Mouse (Mus musculus) embryo, embryonic 10.5 days (tissue): ENCODE results near the gene Coq7.

Experiments used
- DNase-seq: peaks from one replicate; pipeline ENCODE4 v3.0.0-alpha.2; 2015; ENCODE audit warnings: low spot score

Coq7 gene

DNA sequence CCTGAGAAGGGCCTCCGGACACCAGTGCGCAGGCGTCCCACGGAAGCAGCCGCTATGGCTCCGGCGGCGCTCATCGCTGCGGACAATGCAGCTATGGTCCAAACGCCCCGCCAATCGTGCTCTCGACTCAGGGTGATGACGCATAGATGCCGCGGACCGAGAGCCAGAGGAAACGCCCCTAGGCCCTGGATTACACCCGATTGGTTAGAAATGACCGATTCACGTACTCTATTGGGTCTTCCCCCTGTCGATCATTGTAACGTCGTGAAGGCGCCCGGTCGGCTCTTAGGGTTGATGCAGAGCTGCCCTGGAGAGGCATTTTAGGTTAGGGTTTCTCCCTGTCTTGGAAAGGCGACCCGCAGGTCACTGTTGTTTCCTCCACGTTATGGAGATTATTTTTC is at the start of gene Coq7:
Gene Coq7, minus strand, starts transcription at position 179 of the 401 bp plus-strand sequence.
- peak; percentile 100 for DNase-seq

DNA sequence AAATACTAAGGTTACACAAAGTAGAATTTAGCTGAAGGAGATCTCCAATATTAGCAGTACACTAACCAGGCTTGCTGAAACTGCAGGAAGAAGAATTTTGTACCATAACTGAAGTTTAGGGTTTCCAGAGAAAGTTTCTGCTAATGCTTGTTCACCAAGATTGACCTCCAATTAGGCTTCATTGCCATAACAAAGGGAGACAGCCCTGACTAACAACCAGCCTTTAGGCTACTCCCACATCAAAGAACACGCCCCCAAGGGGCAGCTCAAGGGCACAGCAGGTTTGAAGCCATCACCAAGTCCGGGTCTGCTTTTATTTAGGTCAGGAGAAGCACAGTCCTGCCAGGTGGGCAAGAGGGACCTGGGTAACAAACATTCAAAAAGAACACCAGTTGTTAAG is 46.8 kb upstream of the Coq7 start:
- no peak for DNase-seq

DNA sequence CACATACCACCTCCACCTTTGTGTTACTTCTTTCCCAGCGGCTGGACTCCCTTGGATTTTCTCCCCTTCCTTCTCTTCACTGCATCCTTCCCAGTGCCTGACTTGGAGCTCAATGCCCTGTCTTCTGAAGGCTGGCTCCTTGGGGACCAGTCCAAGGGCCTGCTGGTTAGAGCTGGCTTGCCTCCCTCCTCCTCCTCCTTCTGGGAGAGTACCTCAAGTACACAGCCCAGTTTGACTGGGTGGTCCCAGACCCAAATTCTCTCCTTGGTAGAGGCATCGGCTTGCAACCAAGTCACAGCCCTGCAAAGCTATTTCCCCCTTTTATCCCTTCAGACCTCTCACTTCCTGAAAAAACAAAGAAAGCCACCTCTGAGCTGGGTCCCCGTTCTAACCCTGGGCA is 45.1 kb upstream of the Coq7 start:
- no peak for DNase-seq

DNA sequence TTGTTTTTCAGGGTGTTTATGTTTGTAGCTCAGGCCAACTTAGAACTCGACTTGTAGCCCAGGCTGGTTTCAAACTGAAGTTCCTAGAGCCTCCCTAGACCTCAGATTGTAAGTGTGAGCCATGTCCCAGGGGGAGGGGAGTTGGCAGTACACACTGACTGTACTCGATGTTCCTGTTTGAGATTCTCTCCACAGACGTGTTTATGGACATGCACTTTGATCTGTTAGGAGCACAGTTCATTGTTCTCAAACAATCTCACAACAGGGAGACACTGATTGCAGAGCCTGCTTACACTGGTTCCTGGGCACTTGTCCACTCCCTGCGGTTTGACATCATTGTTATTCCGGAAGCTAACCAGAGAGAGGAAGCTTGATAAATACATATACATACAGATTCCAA is 38.9 kb upstream of the Coq7 start:
- no peak for DNase-seq

DNA sequence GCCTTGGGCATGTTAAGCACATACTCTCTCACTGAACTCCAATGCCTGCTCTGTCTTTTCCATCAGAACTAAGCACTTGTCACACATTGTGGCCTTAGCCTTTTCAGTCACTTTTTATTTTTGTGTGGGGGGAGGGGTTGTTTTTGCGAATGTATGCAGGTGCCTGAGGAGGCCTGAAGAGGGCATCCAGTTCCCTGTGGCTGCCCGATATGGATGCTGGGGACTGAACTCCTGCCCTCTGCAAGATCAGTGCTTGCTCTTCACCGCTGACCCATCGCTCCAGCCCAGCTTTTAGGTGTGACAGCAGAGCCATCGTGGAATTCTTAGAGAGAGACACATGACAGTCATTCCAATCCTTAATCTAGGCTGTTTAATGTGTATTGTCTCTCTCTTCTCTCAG is 38.2 kb upstream of the Coq7 start:
- DNase-seq, result no peak

DNA sequence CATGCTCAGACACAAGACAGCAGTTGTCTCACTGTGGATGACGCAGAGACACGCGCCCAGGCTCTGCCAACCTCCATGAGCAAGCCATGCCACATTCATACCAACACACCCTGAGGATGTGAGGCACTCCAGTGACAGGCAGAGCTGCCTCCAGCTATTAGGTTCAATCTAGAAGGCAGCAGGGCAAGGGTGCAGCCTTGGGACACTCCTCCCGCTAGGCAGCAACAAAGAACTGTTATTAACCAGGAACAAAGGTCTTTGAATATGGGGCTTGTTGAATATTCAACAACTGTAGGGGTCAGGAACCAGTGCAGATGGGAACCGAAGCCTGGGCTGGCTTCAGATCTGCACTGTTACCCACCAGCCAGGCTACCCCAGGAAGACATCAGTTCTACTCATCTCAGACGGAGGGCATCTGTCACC is 36.0 kb upstream of the Coq7 start:
- peak; percentile 56 for DNase-seq

DNA sequence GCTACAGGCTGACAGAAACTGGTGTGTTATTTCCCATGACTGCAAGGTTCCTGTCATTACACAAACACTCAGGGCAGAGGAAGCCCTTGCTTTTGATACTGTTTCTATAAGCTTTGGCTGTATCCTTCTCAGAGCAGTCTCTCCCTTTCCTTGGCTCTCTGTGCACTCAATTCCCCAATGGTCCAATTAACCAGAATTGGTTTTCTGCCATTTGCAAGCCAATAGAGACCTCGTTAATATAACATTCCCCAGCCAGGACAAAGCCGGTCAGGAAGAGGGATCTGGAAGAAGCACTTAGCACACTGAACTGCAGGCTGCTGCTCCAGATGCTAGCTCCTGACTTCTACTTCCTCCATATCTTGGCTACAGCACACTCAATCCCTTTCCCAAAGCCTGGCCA is 21.1 kb upstream of the Coq7 start:
- DNase-seq, result no peak

DNA sequence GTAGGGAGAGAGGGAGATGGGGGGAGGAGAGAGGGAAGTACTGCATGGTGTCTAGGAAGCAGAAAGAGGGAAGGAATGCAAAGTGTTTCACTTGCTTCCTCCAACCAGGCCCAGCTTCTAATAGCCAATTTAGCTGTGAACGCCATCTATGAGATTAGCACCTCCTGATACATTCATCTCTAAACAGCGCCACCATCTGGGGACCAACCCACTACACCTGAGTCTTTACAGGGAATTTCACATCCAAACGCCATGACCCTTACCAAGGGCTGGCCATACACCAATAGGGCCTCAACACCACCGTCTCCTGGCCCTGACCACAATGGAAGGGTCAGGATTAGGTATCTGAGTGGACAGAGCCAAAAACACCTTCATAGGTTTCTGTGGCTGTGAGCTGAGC is 20.7 kb upstream of the Coq7 start:
- DNase-seq, result no peak

DNA sequence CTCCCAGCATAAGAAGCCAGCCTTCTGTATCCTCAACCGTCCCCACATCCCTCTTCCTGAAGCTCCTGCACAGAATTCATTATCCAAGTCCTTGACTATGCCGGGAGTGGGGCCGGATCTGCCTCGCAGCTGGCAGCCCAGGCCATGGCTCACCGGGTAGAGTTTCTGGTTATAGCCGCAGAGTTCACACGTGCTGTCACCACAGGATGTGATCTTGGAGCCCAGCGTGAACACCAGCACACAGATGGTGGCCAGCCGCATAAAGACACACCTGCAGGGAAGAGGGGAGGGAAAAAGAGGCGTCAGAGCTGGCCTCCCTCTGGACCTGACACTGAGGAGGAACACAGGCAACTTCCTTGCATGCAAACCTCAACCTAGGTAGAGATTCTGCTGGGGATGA is 14.3 kb upstream of the Coq7 start:
- DNase-seq, result no peak

DNA sequence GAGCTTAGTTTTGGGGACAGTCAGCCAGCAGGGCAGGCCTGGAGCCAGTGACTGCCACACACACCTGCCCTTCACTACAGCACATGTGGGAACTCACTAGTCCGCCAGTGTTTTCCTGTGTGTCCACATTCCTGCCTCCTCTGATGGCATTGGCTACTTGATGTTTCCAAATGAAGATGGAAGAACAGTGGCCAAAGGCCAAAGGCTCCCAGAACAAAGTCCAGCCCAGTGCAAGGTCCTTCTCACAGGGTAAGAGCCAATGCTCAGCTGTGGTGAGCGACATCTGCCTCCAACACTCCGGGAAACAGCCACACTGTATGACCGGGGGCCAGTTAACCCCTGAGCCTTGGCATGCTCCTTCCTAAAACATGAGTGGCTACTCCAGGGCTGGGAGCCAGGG is 11.0 kb upstream of the Coq7 start:
- DNase-seq, result no peak

DNA sequence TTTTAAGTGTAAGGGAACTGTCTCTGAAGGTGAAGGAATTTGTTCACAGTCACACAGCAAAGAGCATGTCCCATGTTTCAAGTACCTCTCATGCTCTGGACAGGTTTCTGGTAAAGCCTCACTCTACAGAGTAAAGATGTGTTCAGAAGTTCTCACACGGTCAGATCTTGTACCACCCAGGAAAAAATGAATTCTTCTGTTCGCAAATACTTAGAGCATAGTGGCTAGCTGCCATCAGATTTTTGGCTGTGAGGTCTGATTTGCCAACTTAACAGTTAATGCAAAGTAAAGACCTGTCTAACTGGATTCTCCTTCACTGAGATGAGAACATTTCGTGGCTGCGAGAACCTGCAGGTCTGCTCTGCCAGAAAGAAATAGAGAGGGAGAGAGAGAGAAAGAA is 1.9 kb upstream of the Coq7 start:
- DNase-seq, result no peak

DNA sequence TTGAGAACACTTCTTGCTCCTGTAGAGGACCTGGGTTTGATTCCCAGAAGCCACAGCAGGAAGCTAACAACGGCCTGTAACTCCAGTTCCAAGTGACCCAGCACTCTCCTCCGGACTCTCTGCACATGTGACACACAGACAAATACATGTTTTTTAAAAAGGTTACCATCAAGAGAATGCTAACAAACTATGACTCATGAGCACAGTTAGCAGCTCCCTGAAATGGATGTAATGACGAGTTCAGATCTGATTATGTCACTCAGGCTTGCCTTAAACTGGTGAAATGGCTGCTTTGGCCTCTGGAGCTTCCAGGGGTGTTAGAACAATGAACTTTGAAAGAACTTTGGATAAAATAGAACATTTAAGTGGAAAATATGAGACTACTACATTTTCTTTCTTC is 1.2 kb upstream of the Coq7 start:
- no peak for DNase-seq

DNA sequence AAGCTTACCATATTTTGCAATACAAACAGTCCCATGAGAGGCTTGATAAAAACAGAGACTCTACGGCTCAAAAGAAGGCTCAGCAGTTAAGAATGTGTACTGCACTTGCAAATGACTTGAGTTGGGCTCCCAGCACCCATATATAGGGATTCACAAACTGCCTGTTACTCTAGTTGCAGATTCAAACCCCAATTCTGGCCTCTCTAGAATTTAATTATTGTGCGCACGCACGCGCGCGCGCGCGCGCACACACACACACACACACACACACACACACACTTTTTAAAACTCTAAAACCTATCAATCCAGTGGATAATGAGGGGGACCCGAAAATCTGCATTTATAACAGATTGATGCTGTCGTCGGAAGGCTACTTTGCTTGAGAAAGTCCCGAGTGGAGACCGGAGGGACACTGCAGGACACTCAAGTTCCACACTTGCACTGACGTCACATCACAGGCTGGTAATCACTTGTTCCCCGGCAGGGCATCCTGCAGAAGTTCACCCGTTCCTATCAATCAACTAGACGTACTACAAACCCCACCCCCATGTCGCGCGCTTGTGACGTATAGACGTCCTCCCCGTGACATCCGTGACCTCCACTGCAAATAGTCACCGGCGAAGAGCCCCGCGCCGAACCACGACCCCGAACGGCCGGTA is 508 bp downstream of the Coq7 start:
- peak; percentile 98 for DNase-seq

DNA sequence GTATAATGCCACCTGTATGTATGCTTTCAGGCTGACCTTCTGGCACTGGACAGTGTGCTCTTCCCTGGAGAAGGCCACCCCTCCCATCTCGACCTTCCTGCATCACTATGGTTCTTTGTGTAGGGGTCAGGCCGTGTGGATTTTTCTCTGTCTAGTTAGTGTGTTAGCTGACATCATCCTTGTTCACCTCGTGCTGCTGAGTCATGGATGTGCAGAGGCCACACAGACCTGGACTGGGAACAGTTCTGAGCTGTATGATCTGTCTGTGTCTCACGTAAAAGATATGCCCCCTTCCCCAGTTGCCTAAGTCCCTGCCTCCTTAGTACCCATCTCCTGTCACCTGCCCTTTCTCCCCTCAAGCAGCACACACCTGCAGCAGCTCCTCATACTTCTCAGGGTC is 6.2 kb downstream of the Coq7 start:
- DNase-seq, result no peak

DNA sequence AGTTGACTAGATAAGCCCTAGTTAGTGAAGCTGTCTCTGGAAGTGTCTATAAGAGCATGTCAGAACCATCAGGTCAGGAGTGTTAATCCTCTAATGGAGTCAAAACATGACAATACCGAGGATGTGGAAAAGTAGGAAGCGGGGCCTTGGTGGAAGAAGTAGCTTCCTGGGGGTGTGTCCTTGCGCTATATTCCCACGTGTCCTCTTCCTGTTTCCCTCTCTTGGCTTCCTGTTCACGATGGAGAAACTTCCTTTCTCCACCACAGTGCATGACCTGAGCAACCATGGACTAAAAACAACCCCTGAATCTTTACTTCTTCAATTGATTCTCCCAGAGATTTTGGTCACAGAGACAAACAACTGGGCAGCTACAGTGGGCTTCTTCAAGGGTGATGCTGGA is 11.1 kb downstream of the Coq7 start:
- DNase-seq, result no peak

DNA sequence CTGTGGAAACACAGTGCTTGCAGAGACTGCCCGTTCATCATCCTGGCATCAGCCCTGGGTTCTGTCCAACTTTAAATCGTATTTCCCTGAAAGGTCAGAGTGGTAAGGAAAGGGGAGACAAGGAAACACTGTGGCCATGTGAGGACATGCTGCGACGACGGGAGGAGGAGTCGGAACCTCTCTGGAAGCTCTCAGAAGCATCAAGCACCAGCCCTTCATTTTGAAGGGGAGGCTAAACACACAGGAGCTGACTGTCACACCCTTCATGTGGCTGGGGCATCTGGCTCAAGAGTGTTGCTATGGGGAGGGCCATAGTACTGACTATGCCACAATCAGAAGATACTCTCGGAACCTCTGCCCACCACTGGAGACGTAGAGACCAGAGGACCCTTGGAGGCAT is 13.5 kb downstream of the Coq7 start:
- DNase-seq, result no peak

DNA sequence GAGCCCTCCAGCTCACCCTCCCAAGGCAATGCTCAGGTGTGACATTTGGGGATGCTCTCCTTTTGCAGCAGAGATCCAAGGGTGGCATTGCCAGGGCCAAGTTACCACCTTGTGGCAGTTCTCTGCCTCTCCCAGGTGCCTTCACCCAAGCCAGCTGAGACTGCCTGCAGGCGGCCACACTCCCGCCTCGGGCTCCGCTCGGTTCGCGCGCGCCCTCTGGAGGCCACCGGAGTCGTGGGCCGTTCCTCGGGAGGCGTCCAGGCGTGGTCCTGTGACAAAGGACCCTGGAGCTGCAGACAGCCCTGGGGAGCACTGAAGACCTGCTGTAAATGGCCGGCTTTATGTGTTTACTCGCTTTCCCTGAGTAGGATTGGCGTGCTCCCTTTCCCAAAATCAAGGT is 14.5 kb downstream of the Coq7 start:
- peak; percentile 83 for DNase-seq

DNA sequence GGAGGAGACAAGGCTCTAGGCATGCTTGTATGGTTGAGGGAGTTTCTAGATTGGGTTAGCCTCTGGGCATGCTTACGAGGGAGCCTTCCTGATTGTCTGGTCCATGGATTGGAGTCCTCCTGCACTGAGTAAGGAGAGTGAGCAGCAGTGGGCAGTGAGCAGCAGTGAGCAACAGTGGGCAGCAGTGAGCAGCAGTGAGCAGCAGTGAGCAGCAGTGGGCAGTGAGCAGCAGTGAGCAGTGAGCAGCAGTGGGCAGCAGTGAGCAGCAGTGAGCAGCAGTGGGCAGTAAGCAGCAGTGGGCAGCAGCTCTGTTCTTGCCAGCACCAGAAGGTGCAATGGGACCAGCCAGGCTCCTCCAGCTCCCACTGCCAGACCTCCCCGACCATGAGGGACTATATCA is 15.3 kb downstream of the Coq7 start:
- DNase-seq, result peak; percentile 39

DNA sequence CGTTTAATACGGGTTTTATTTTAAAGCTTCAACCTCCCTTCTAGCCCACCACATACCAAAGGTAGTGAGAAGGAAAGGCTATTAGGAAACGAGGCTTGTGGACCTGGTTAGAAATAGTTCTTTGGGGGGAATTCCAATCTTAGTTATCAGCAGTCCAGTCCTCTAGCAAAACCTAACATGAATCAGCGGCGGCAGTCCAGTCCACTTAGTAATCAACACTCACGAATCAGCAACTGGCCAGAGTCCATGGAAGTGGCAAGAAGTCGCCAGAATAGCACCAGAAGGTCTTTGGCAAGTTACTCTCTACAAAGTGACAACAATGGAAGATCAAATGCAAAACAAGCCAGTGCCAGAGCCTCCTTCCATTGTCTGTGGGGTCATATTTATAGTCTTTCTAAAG is 24.6 kb downstream of the Coq7 start:
- no peak for DNase-seq

DNA sequence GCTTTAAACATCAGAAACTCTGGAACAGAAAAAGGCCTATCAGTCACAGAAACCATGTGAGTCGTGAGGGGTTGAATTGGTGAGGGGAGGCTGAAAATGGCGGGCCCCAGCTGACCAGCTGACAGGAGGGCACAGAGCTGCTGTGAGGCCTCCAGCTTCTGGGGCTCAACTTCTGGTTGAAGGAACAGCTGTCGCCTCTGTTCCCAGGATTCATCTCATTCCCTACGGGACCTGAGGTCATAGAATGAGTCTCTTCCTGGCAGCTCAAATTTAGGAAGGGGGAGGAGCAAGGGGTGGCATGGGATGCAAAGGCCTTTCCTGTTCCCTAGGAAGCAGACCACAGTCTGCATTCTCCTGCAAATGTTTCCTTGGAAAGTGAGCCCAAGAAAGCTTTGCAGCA is 29.3 kb downstream of the Coq7 start:
- DNase-seq, result no peak

DNA sequence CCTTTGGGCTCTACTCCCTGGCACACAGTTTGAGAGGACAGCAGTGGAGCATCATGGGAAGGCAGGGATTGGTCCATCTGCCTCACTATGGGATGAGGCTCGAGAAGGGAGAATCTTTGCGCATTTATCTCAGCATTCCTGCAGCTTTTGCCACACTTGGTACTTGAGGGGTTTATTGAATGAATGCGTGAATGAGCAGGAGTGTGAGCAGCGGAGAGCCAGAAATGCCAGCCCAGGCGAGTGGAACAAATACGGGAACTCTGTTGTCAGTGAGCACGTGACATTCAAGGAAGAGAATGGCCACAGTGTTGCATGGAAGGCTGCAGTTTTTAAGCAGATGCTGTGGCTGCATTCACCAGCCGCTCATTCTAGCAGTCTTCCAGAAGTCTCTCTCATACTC is 30.8 kb downstream of the Coq7 start:
- DNase-seq, result no peak

DNA sequence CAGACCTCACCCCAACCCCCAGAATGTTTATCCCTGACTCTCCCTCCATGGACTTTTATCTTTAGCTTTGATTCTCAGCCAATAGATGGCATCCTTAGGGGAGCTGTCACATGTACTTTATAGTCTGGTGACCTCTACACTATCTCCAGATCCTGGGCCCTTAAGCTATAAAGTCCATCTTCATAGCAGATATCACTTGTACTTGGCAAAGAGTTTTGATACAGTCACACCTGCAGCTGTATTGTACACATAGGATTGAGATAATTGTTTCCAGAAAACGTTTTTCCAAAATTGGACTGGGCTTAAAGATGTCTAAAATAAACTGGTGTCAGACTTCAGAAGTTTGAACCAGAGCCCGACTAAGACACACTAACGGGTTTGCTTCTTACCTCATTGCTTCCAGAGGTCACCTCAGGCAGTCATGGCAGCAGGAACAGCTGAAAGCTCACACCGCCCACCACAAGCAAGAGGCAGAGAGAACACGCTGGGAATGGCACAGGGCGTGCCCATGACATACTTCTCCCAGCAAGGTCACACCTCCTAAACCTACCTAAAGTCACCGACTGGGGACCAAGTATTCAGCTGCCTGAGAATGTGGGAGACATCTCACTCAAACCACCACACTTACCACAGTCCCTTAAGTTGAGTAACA is 33.2 kb downstream of the Coq7 start:
- DNase-seq, result no peak

DNA sequence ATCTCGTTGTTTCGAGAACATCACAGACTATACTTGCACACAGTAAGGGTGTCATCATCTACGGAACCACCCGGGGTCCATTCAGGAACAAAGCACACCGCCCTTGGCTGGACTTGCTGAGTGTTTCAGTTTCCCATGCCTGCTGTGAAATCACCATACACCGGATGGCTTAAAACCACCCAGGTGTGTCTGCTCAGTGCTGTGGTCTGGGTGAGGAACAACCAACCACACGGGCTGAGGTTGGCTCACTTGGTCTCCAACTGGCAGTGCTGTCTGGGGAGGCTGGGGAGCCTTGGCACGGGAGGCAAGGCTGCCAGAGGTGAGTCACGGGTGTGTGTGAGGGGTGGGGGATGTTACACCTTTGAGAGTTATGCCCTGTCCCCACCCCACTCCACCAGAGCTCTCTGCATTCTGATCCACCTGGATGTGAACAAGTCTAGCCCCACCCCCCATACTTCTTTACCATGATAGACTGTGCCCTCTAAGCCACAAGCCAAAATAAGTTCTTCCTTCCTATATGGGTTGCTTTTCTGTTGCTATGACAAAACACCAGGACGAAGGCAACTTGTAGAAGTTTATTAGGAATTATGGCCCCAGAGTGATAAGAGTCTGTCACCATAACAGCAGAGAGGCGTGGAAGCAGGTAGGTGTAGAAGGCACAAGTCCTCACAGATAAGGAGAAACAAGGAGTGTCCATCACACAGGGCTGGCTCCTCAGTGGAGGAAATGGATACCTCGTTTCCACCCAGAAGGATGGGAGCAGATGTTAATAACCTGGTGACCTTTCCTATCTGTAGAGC is 34.0 kb downstream of the Coq7 start:
- no peak for DNase-seq
